Mouse (Mus musculus): ENCODE data around the gene Ccl17.

DNA sequence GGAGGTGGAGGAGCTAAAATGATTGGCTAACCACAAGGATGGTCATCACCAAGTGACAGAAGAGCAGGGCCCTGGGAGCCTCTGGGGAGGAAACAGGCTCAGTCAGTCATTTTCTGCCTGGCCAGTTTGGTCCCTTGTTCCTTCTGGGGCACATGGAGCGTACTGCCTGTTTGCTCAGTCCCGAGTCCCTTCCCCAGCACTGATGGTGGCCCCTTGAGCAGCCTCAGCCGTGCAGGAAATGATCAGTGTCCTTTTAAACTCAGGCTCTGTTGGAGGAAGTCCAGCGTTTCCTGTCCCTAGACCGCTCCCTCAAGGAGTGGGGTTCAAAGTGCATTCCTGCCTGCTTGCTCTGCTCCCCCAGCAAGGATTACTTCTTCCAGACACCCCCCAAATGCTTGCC, 31.8 kb upstream of the Ccl17 start:
- TF ChIP-seq POLR2A (IDR thresholded peaks at IDR 0.05; ENCODE audit: low read depth, low read length) (peak; percentile 22; the same call in 1 of the 2 replicates), CTCF (IDR thresholded peaks at IDR 0.05; ENCODE audit: extremely low read depth, insufficient read length, insufficient replicate concordance, low read depth, low read length) (no peak)

Measured in small intestine, adult 2 months (tissue).